Mouse (Mus musculus) kidney, embryonic 16.5 days (tissue): ENCODE data around the gene Lhfp. TPM values are rescaled to one million over a fixed set of nuclear protein-coding genes. Genes with fewer than 3 reads are reported as not detected.
"Not testable (repeated sequence)": the region's sequence is repeated elsewhere in the genome, so short reads cannot be mapped to it uniquely, and the experiment has no call there.

Experiments
- ATAC-seq: fragments of 200-750 bp; cut with Nextera tagmentation; 2 replicates; pipeline ENCODE4 v1.8.0; 2017; ENCODE audit warnings: moderate TSS enrichment; ENCODE audit not compliant: low FRiP score, low TSS enrichment
- H3K27ac ChIP-seq: fragments of 300-500 bp; sonication (generic); 2 replicates; pipeline ENCODE4 v1.5.1; 2014; ENCODE audit warnings: low read length
- H3K27me3 ChIP-seq: fragments of 300-500 bp; sonication (generic); 2 replicates; pipeline ENCODE4 v1.6.1; 2014; ENCODE audit warnings: low read length, control low read depth, mixed read lengths; ENCODE audit not compliant: insufficient read depth
- H3K36me3 ChIP-seq: fragments of 300-500 bp; sonication (generic); 2 replicates; pipeline ENCODE4 v1.6.1; 2014; ENCODE audit warnings: low read length, control low read depth, mixed read lengths; ENCODE audit not compliant: insufficient read depth
- H3K4me1 ChIP-seq: fragments of 300-500 bp; sonication (generic); 2 replicates; pipeline ENCODE4 v1.6.1; 2014; ENCODE audit warnings: low read length, control low read depth, mixed read lengths; ENCODE audit not compliant: insufficient read depth
- H3K4me2 ChIP-seq: fragments of 300-500 bp; sonication (generic); replicated peaks from 2 replicates; pipeline ENCODE4 v1.6.1; 2014; ENCODE audit warnings: low read depth, low read length
- H3K4me3 ChIP-seq: fragments of 300-500 bp; sonication (generic); 2 replicates; pipeline ENCODE4 v1.5.1; 2014; ENCODE audit warnings: mild to moderate bottlenecking, low read length
- H3K9ac ChIP-seq: fragments of 300-500 bp; sonication (generic); replicated peaks from 2 replicates; pipeline ENCODE4 v1.6.1; 2014; ENCODE audit warnings: low read length
- H3K9me3 ChIP-seq: fragments of 300-500 bp; sonication (generic); 2 replicates; pipeline ENCODE4 v1.6.1; 2016; ENCODE audit warnings: low read length, control low read depth
- WGBS: fragments of 180-500 bp; shearing (Covaris S2); extraction: QIAGEN DNeasy Blood & Tissue Kit; methylation state at CpG from one replicate; pipeline ENCODE4 v1.1.7; 2014; 5-methylcytosine and 5-hydroxymethylcytosine counted together
- polyA plus RNA-seq: library from polyadenylated mRNA; unstranded; fragments of >200 nt; fragmentation: Nextera tagmentation; extraction: Ambion mirVana; gene quantifications from 2 replicates; pipeline ENCODE4 v1.2.1, GENCODE M21; 2015

Lhfp gene
- polyA plus RNA-seq, 1 experiment from 2014 or later: 139 TPM

DNA sequence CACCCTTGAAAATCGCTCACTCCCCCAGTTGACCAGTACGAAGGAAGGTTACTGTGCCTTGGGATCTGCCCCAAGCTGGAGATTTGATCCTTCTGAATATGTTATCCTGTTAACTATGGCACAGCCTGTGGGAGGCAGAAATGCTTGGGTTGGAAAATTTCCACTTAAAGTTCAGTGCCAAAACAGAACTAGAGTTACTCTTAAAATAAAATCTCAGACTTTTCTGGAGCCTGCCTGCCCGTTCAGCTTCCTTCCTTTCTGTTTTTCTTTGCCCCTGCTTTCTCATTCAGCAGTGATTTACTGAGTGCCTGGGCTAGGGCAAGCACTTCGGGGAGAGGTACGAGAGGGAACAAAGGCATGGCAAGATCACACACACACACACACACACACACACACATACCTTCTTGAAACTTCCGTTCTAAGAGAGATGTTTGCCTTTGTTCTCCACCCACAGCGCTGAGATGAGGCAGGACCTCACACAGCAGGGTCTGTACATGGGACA is 217.4 kb downstream of the Lhfp start:
- Histone ChIP-seq H3K27me3 (no peaks in the 10 kb centered on the region), H3K36me3 (no peaks in the 10 kb centered on the region), H3K4me2 (0 out of 2 replicates have a peak overlapping the region, but pooled peaks have one; percentile 10), H3K27ac (peak overlapping the region; percentile 85), H3K9me3 (no peaks in the 10 kb centered on the region), H3K4me3 (no peak overlapping the region), H3K9ac (no peak overlapping the region), H3K4me1 (peaks cover 20% of the 10 kb centered on the region)
- peak; percentile 84 for ATAC-seq
- WGBS: 4% methylated on average over 7 of the region's 7 CpGs

DNA sequence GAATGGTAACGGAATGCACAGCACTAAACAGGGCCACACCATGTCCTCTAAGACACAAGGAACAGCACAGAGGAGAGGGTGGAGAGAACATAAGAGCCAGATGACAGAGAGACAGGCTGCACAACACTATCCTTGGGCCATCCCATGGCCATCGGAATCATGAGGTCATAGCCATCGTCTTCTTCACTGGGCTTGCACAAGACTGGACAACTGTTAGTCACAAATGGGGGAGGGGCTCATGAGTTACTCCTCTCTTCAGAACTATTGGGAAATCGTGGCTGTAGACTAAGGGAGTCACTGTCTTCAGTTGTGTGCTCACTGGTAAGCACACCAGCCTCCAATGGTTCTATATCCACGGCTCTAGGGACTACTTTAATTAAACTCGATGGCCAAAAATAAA is 224.8 kb downstream of the Lhfp start:
- no peak overlapping the region for H3K9ac ChIP-seq
- H3K27me3 ChIP-seq: no peaks in the 10 kb centered on the region
- WGBS: 90% methylated on average over 6 of the region's 6 CpGs
- H3K4me2 ChIP-seq: no peak overlapping the region
- ATAC-seq: no peak
- 0 out of 2 replicates have a peak, but pooled peaks cover 3% of the 10 kb centered on the region for H3K9me3 ChIP-seq
- 0 out of 2 replicates have a peak, but pooled peaks cover 3% of the 10 kb centered on the region for H3K36me3 ChIP-seq
- H3K27ac ChIP-seq: no peak overlapping the region
- no peaks in the 10 kb centered on the region; the same call in 1 of the 2 replicates for H3K4me1 ChIP-seq
- H3K4me3 ChIP-seq: no peak overlapping the region

DNA sequence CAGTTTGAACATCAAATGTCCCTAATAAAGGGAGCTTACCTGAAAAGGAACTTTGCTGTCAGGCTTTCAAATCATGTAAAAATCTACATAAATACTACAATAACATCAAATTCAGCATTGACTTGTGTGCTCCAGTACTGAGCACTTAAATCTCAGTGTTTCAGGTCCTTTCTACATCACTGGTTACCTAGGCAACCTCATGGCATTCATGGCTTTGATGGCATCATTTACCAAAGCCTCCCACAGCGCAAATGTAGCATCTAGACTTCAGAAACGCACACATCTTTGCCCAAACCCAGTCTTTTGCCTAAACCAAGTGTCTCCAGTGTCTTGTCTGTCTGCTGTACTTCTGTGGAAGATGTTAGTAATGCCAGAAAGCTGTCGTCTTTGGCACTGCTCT is 225.7 kb downstream of the Lhfp start:
- WGBS: 83% methylated on average over 3 of the region's 3 CpGs
- H3K4me2 ChIP-seq: no peak overlapping the region
- 0 out of 2 replicates have a peak, but pooled peaks cover 3% of the 10 kb centered on the region for H3K9me3 ChIP-seq
- no peak overlapping the region for H3K4me3 ChIP-seq
- no peaks in the 10 kb centered on the region; the same call in 1 of the 2 replicates for H3K4me1 ChIP-seq
- H3K9ac ChIP-seq: no peak overlapping the region
- H3K27me3 ChIP-seq: no peaks in the 10 kb centered on the region
- no peak overlapping the region for H3K27ac ChIP-seq
- 0 out of 2 replicates have a peak, but pooled peaks cover 3% of the 10 kb centered on the region for H3K36me3 ChIP-seq
- ATAC-seq: no peak

DNA sequence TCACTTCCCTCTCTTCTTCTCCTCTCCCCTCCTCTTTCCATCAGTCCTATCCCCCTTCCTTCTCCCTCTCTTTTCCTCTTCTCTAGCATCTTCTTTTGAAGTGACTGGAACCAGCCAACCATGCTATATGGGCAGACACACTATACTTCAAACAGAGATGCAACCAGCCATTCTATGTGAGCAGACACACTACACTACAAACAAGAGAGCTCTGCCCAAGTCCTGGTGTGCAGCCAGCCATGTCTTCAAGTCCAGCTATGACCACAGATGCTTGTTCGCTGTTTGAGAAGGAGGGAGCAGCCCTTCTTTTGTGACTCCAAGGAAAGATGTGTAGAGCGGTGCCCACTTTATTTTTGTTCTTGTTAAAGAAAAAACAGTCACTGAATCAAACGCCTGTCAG is 231.9 kb downstream of the Lhfp start:
- no peak overlapping the region for H3K9ac ChIP-seq
- no peaks in the 10 kb centered on the region for H3K36me3 ChIP-seq
- H3K27me3 ChIP-seq: no peaks in the 10 kb centered on the region
- no peak overlapping the region for H3K4me2 ChIP-seq
- no peaks in the 10 kb centered on the region; the same call in none of the 2 replicates for H3K4me1 ChIP-seq
- no peak overlapping the region for H3K27ac ChIP-seq
- H3K9me3 ChIP-seq: no peaks in the 10 kb centered on the region
- 50% methylated on average over 3 of the region's 3 CpGs for WGBS
- peak; percentile 69 for ATAC-seq
- H3K4me3 ChIP-seq: no peak overlapping the region

- Histone ChIP-seq H3K36me3 (no peaks in the 10 kb centered on the region), H3K9me3 (no peaks in the 10 kb centered on the region), H3K4me3 (no peak overlapping the region), H3K27me3 (no peaks in the 10 kb centered on the region), H3K4me1 (no peaks in the 10 kb centered on the region; the same call in 1 of the 2 replicates), H3K27ac (no peak overlapping the region), H3K4me2 (no peak overlapping the region), H3K9ac (no peak overlapping the region)
- ATAC-seq: no peak
- 59% methylated on average over 2 of the region's 2 CpGs for WGBS
Observed at GRCm38 (mm10) chr3:53277993-53278392, 236.7 kb downstream of the Lhfp start.

DNA sequence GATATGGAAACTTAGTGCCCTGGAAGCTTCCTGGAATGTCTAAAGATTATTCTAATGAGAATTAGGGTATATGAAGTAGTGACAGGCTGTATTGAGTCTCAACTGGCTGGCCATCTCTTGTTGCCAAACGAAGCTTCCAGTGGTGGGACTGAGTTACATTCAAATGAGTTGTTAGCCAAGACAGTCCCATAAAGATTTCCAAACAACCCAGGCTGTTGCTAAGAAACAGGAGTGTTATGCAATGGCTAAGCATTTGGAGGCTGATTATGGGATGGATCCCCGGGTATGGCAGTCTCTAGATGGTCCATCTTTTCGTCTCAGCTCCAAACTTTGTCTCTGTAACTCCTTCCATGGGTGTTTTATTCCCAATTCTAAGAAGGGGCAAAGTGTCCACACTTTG is 240.7 kb downstream of the Lhfp start:
- not testable (repeated sequence) for ATAC-seq, H3K4me3 ChIP-seq

DNA sequence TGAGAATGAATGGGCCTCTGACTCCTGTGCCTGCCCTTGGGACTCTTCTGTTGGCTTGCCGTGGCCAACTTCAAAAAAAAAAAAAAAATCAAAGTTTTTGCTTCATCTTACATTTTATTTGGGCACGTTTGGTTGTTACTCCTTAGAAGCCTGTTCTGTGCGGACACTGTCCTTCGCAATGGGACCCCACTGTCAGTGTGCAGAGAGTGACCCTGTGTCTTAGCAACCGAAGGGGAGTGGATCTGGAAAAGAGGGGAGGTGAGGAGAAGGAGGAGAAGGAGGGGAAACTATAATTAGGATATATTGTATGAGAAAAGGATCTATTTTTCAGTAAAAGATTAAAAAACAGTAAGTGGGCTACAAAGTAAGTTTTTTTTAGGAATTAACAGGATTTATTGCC is 242.7 kb downstream of the Lhfp start:
- Histone ChIP-seq H3K27me3 (no peaks in the 10 kb centered on the region), H3K4me2 (no peak overlapping the region), H3K9ac (no peak overlapping the region), H3K4me3 (no peak overlapping the region), H3K27ac (peak overlapping the region; percentile 82), H3K9me3 (0 out of 2 replicates have a peak, but pooled peaks cover 7% of the 10 kb centered on the region), H3K4me1 (0 out of 2 replicates have a peak, but pooled peaks cover 5% of the 10 kb centered on the region), H3K36me3 (no peaks in the 10 kb centered on the region)
- 0 out of 2 replicates have a peak, but pooled peaks have one; percentile 63 for ATAC-seq
- WGBS: 51% methylated on average over 5 of the region's 5 CpGs

More for the DNA sequence above, 240.7 kb downstream of the Lhfp start:
- H3K27ac ChIP-seq, H3K9ac ChIP-seq, H3K27me3 ChIP-seq, H3K4me2 ChIP-seq, H3K36me3 ChIP-seq, H3K4me1 ChIP-seq, H3K9me3 ChIP-seq: not testable (repeated sequence)
- WGBS: 66% methylated on average over 3 of the region's 3 CpGs

DNA sequence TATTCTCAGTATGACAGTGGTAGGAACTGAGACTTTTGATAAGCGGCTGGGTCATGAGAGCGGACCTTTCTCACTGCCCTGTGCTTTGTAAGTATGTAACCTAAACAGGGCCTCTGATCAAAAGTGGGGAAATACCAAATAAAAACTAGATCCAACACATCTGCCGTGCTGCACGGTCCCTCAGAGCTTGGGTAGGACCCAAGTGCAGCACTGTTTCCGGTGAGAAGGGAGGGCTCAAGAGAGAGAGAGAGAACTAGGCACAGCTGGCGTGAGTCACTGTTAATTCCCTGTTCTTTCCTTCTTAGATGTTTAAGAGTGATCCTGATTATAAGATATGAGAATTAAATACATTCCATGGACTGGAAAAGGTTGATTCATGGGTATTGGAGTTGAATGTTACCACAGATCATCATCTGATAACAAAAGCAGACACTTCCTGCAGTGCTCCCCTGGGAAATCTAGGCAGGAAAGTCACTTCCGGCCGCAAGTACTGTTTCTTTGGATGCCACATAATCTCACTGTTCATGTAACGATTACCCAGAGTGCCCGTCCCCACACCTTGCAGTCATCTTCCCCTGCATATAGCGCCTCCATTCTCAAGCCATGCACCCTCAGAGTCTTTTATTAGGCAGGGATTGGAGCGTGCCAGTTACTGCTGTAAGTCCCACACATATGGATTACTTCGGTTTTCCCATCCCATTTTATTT is 243.3 kb downstream of the Lhfp start:
- ATAC-seq: peak; percentile 93
- Histone ChIP-seq H3K9me3 (0 out of 2 replicates have a peak, but pooled peaks cover 7% of the 10 kb centered on the region), H3K9ac (no peak overlapping the region), H3K27ac (peak overlapping the region; percentile 61), H3K4me2 (no peak overlapping the region), H3K36me3 (no peaks in the 10 kb centered on the region), H3K4me3 (no peak overlapping the region), H3K27me3 (no peaks in the 10 kb centered on the region), H3K4me1 (peaks cover 9% of the 10 kb centered on the region; the same call in 1 of the 2 replicates)
- 52% methylated on average over 13 of the region's 13 CpGs for WGBS

DNA sequence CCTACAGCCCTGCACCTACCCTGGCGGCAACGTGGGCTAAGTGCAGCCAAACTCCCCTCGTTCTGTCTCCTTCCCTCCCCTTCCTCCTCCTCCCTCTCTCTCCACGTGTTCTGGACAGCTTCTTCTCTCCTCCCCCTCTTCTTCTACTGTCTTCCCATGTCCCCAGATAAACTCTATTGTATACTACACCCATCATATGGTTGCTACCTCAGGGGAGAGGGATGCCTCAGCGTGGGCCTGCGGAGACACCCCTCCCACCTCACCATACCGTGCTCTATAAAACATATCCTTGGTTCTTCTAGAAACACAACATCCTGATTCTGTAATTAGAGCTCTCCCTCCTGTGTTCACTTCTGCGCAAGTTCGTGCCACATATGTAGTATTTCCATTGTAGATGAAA is 247.3 kb downstream of the Lhfp start:
- no peak overlapping the region for H3K4me3 ChIP-seq
- no peak overlapping the region for H3K9ac ChIP-seq
- H3K27me3 ChIP-seq: no peaks in the 10 kb centered on the region
- no peak overlapping the region for H3K27ac ChIP-seq
- H3K4me1 ChIP-seq: peaks cover 27% of the 10 kb centered on the region; the same call in 1 of the 2 replicates
- WGBS: 51% methylated on average over 9 of the region's 9 CpGs
- H3K36me3 ChIP-seq: no peaks in the 10 kb centered on the region
- H3K9me3 ChIP-seq: 0 out of 2 replicates have a peak, but pooled peaks cover 3% of the 10 kb centered on the region
- no peak for ATAC-seq
- H3K4me2 ChIP-seq: no peak overlapping the region
